Mouse (Mus musculus): ENCODE data around the gene Pdgfa. TPM values are rescaled to one million over a fixed set of nuclear protein-coding genes. Genes with fewer than 3 reads are reported as not detected.
A peak's percentile ranks its signal among the peaks of the same experiment; 100 is the strongest.

Gene Pdgfa
- polyA plus RNA-seq, 1 experiment from 2014 or later = 10.4 TPM

- peak overlapping the region; percentile 73 for H3K4me3 ChIP-seq
- DNase-seq (ENCODE audit: low spot score) = peak; percentile 55
- no peak overlapping the region; the same call in 1 of the 2 replicates for H3K27ac ChIP-seq
- no peaks in the 10 kb centered on the region for H3K9me3 ChIP-seq
- H3K4me1 ChIP-seq (replicated peaks) = peaks cover 88% of the 10 kb centered on the region
- peaks cover 90% of the 10 kb centered on the region for H3K27me3 ChIP-seq (ENCODE audit: insufficient read depth, poor library complexity, severe bottlenecking)
- 1% methylated on average over 59 of the region's 59 CpGs for WGBS
- no peaks in the 10 kb centered on the region for H3K36me3 ChIP-seq
Observed at GRCm38 (mm10) chr5:138992611-138993370, 4.4 kb downstream of the Pdgfa start.

DNA sequence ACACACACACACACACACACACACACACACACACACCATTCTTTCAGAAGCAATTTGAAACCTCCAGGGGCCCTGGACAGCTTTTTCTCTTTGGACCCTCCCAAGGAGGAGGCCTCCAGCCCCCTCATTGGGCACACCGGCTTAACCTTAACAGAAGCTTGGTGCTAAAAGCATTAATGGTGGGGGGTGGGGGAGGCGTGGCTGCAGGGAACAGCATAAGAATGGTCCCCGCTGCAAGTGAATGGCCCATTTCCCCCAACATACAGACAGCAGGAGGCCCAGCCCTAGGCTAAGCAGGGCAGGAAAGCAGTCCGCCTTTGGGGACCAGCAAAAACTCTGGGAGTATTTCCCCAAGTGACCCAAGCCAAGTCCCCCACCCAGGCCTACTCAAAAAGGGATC lies 5.4 kb downstream of the Pdgfa start:
- Histone ChIP-seq H3K36me3 (peaks cover 5% of the 10 kb centered on the region; the same call in 1 of the 2 replicates), H3K27ac (no peak overlapping the region), H3K9me3 (no peaks in the 10 kb centered on the region), H3K4me1 (replicated peaks) (peaks cover 78% of the 10 kb centered on the region), H3K27me3 (ENCODE audit: insufficient read depth, poor library complexity, severe bottlenecking) (peaks cover 80% of the 10 kb centered on the region), H3K4me3 (no peak overlapping the region)
- whole genome bisulfite sequencing = 10% methylated on average over 4 of the region's 4 CpGs
- no peak for DNase-seq (ENCODE audit: low spot score)

- WGBS = 75% methylated on average over 7 of the region's 7 CpGs
- Histone ChIP-seq H3K4me1 (replicated peaks) (peaks cover 68% of the 10 kb centered on the region), H3K4me3 (no peak overlapping the region), H3K36me3 (peaks cover 8% of the 10 kb centered on the region), H3K27me3 (ENCODE audit: insufficient read depth, poor library complexity, severe bottlenecking) (peaks cover 70% of the 10 kb centered on the region), H3K27ac (no peak overlapping the region), H3K9me3 (no peaks in the 10 kb centered on the region)
- DNase-seq (ENCODE audit: low spot score) = no peak
Observed at GRCm38 (mm10) chr5:138990659-138991380, 6.3 kb downstream of the Pdgfa start.

- no peak for DNase-seq (ENCODE audit: low spot score)
- H3K9me3 ChIP-seq = no peaks in the 10 kb centered on the region
- 61% methylated on average over 6 of the region's 6 CpGs for WGBS
- no peak overlapping the region for H3K4me3 ChIP-seq
- no peak overlapping the region for H3K27ac ChIP-seq
- H3K36me3 ChIP-seq = peaks cover 15% of the 10 kb centered on the region
- H3K27me3 ChIP-seq (ENCODE audit: insufficient read depth, poor library complexity, severe bottlenecking) = peaks cover 60% of the 10 kb centered on the region
- H3K4me1 ChIP-seq (replicated peaks) = peaks cover 58% of the 10 kb centered on the region
Observed at GRCm38 (mm10) chr5:138989567-138989966, 7.6 kb downstream of the Pdgfa start.

DNA sequence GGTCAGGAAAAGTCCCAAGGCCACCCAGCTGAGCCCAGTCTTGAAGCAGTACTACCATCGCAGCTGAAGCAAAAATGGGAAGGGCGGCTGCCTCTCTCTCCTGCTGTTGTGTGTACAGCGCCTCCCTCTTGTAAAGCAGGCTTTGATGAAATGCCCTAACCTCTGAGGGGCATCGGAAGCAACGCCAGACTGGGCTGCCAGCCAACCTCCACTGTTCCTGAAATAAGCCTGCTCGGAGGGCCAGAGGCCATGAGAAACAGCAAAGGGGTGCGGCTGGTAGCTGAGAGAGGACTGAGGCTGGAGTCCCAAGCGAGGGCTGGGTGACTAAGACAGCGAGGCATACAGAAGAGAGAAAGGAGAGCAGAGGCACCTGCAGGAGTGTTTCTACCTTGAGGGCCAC lies 8.4 kb downstream of the Pdgfa start:
- no peak for DNase-seq (ENCODE audit: low spot score)
- WGBS = 62% methylated on average over 9 of the region's 9 CpGs
- H3K27me3 ChIP-seq (ENCODE audit: insufficient read depth, poor library complexity, severe bottlenecking) = peaks cover 52% of the 10 kb centered on the region

DNA sequence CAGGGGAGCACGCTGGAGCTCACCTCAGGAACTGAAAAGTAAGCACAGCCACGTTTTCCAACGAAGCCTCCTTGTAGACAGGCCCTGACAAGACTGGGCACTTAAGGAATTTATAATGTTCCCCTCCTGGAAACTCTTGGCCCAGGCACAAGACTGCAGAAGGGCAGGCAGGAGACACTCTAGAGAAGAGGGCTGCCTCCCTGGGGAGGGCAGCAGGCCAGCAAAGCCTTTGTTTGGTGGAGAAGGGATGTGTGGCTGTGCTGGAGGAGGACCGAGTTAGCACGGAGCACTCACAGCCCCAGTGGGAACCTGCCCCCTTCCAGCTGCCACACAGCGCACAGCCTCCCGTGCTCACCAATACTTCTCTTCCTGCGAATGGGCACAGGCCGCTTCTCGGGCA lies 9.2 kb downstream of the Pdgfa start:
- H3K9me3 ChIP-seq = no peaks in the 10 kb centered on the region
- peaks cover 30% of the 10 kb centered on the region for H3K36me3 ChIP-seq
- no peak overlapping the region for H3K27ac ChIP-seq
- no peak overlapping the region for H3K4me3 ChIP-seq
- 71% methylated on average over 10 of the region's 10 CpGs for WGBS
- H3K27me3 ChIP-seq (ENCODE audit: insufficient read depth, poor library complexity, severe bottlenecking) = peaks cover 44% of the 10 kb centered on the region
- no peak for DNase-seq (ENCODE audit: low spot score)
- peaks cover 42% of the 10 kb centered on the region for H3K4me1 ChIP-seq (replicated peaks)

More for the DNA sequence above, 8.4 kb downstream of the Pdgfa start:
- Histone ChIP-seq H3K4me1 (replicated peaks) (peaks cover 50% of the 10 kb centered on the region), H3K36me3 (peaks cover 22% of the 10 kb centered on the region), H3K27ac (no peak overlapping the region; the same call in 1 of the 2 replicates), H3K4me3 (no peak overlapping the region), H3K9me3 (no peaks in the 10 kb centered on the region)

DNA sequence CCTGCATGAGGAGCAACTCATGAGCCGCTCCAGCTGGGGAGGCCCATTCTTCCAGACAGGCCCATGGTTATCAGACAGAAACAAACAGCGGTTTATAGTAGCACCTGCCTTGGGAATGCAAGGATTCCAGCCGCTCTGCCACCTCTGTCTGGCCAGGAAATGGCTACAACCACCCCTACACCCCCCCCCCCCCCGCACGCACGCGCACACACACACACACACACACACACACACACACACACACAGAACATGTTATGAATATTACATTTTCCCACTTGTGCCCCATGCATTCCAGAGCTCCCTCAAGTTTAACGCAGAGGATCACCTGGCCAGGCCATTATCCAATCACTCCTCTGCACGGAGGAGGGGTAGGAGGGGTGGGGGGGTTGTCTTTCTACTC lies 15.2 kb downstream of the Pdgfa start:
- no peak for DNase-seq (ENCODE audit: low spot score)
- peaks cover 12% of the 10 kb centered on the region for H3K4me1 ChIP-seq (replicated peaks)
- WGBS = 86% methylated on average over 9 of the region's 9 CpGs
- H3K9me3 ChIP-seq = no peaks in the 10 kb centered on the region
- H3K36me3 ChIP-seq = peaks cover 33% of the 10 kb centered on the region
- H3K27ac ChIP-seq = no peak overlapping the region
- no peak overlapping the region for H3K4me3 ChIP-seq
- no peaks in the 10 kb centered on the region for H3K27me3 ChIP-seq (ENCODE audit: insufficient read depth, poor library complexity, severe bottlenecking)

GRCm38 (mm10) chr5:138980608-138981007 lies 16.6 kb downstream of the Pdgfa start:
- WGBS = 85% methylated on average over 9 of the region's 9 CpGs
- Histone ChIP-seq H3K4me3 (no peak overlapping the region), H3K27me3 (ENCODE audit: insufficient read depth, poor library complexity, severe bottlenecking) (no peaks in the 10 kb centered on the region), H3K36me3 (peaks cover 27% of the 10 kb centered on the region), H3K27ac (no peak overlapping the region; the same call in 1 of the 2 replicates), H3K4me1 (replicated peaks) (peaks cover 12% of the 10 kb centered on the region), H3K9me3 (no peaks in the 10 kb centered on the region)
- no peak for DNase-seq (ENCODE audit: low spot score)

DNA sequence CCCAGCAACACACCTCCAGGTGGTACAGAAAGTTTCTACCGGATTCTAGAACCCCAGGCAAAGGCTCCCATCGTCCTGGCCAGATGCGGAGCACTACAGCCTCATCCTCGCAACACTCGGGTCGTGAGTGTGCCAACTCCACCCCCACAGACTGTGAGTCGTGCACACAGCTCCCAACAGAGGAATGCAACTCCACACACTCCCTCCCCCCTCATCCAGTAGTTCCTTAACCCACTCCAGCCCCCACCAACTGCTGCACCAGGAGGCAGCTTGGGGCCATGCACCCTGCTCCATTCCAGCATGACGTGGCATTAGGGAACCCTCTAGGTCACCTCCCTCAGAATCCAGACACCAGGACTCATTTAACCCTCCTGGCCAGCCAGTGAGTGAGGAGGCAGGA lies 17.3 kb downstream of the Pdgfa start:
- no peak overlapping the region for H3K4me3 ChIP-seq
- peaks cover 25% of the 10 kb centered on the region for H3K36me3 ChIP-seq
- WGBS = 81% methylated on average over 8 of the region's 8 CpGs

DNA sequence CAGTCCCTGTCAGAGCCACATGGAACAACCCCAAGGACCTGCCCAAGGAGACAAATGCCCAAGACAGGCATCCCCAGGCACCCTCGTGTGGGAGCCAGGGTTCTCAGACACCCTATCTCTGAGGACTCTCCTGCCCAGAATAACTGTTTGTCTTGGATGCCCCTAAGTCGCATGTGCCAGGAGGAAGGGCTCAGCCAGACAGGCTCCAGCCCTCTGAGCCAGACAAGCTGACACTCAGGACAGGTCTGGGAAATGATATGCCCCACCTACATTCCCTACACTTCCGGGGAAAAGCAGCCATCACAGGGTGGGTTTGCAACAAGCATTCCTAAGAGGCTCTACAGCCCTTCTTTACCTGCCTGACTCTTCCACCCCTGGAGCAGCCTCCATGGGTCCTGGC lies 19.4 kb downstream of the Pdgfa start:
- Histone ChIP-seq H3K9me3 (no peaks in the 10 kb centered on the region), H3K27ac (peak overlapping the region; percentile 13; the same call in 1 of the 2 replicates), H3K4me1 (replicated peaks) (peaks cover 15% of the 10 kb centered on the region), H3K4me3 (no peak overlapping the region), H3K27me3 (ENCODE audit: insufficient read depth, poor library complexity, severe bottlenecking) (no peaks in the 10 kb centered on the region), H3K36me3 (0 out of 2 replicates have a peak, but pooled peaks cover 5% of the 10 kb centered on the region)
- WGBS = 72% methylated on average over 3 of the region's 3 CpGs
- no peak for DNase-seq (ENCODE audit: low spot score)

More for the DNA sequence above, 17.3 kb downstream of the Pdgfa start:
- Histone ChIP-seq H3K27me3 (ENCODE audit: insufficient read depth, poor library complexity, severe bottlenecking) (no peaks in the 10 kb centered on the region), H3K4me1 (replicated peaks) (peaks cover 15% of the 10 kb centered on the region), H3K27ac (no peak overlapping the region), H3K9me3 (no peaks in the 10 kb centered on the region)
- DNase-seq (ENCODE audit: low spot score) = no peak

DNA sequence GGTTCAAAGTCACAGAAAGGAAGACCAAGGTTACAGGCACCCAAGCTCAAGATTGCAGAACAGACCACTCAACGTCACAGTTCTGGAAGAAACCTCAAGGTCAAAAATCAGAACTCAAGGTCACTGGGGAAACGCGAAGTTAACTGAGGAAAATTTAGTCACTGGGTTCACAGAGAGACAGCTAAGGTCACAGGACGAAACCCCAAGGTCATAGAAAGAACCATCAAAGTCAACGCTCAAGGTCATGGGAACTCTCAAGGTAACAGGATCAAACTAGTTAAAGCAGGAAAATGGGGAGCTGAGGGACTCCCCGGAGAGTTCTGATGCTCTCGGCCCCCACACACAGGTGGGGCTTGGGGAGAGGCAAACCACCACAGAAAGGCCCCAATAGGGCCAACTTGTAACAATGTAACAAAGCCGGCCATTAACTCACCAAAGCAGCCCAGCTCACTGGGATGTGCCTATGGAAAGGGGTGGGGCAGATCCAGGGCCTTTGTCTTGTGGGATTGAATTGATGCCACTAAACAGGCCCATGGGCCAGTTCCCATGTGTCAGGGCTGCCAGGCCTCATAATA lies 22.2 kb downstream of the Pdgfa start:
- Histone ChIP-seq H3K4me1 (replicated peaks) (peaks cover 17% of the 10 kb centered on the region), H3K27ac (no peak overlapping the region), H3K27me3 (ENCODE audit: insufficient read depth, poor library complexity, severe bottlenecking) (no peaks in the 10 kb centered on the region), H3K4me3 (no peak overlapping the region), H3K36me3 (0 out of 2 replicates have a peak, but pooled peaks cover 5% of the 10 kb centered on the region), H3K9me3 (no peaks in the 10 kb centered on the region)
- WGBS = 87% methylated on average over 8 of the region's 8 CpGs
- DNase-seq (ENCODE audit: low spot score) = no peak

DNA sequence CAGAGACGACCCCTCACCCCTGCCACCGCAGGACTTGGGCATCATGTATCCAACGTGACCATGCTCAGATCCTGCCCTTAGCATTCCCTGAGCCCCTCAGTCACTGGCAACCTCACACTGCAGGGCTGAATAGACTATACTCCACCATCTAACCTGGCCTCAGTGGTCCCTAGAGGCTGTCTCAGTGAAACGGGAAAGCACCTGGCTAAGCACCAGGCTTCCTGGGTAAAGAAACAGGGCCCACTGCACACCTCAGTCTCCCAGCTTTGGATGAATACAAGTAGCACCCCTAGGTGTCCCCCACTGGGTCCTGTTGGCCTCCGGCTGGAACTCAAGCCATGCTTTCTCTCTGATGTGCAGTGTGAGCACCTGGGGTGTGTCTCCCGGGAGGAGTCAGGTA lies 23.7 kb downstream of the Pdgfa start:
- Histone ChIP-seq H3K9me3 (no peaks in the 10 kb centered on the region), H3K27ac (no peak overlapping the region), H3K36me3 (0 out of 2 replicates have a peak, but pooled peaks cover 3% of the 10 kb centered on the region), H3K27me3 (ENCODE audit: insufficient read depth, poor library complexity, severe bottlenecking) (no peaks in the 10 kb centered on the region), H3K4me3 (no peak overlapping the region), H3K4me1 (replicated peaks) (peaks cover 21% of the 10 kb centered on the region)
- no peak for DNase-seq (ENCODE audit: low spot score)
- WGBS = 85% methylated on average over 6 of the region's 6 CpGs

DNA sequence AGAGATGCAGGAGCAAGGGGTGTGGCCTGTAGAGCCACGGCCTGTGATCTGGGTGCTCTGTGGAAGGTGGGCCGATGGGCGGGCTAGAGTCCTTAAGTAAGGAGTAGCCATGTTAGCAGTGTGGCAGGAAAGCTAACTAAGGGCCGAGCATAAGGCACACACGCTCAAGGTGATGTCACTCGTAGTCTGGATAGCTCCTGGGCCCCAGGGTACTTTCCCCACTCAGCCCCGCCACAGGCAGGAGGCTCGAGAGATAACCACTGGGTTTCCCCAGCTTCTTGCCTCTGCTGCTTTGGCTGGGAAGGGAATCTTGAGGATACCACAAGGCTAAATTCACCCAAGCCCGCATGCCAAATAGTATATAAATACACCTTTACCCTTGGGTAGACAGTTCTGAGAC lies 25.8 kb downstream of the Pdgfa start:
- 86% methylated on average over 9 of the region's 9 CpGs for WGBS
- Histone ChIP-seq H3K9me3 (no peaks in the 10 kb centered on the region), H3K27ac (no peak overlapping the region), H3K27me3 (ENCODE audit: insufficient read depth, poor library complexity, severe bottlenecking) (no peaks in the 10 kb centered on the region), H3K4me1 (replicated peaks) (peaks cover 10% of the 10 kb centered on the region; the same call in 1 of the 2 replicates), H3K4me3 (no peak overlapping the region), H3K36me3 (no peaks in the 10 kb centered on the region)
- no peak for DNase-seq (ENCODE audit: low spot score)

Data from hindbrain, embryonic 10.5 days (tissue).